Mouse (Mus musculus) kidney, embryonic 16.5 days (tissue): ENCODE measurements at regions not wholly inside any gene's neighbourhood (a gene's known extent, or its start where the extent isn't known, plus 50 kb on each side); places are given as distances from the start of the nearest gene placed in this dataset.

Experiments used
- ATAC-seq: fragments of 200-750 bp; cut with Nextera tagmentation; 2 replicates; pipeline ENCODE4 v1.8.0; 2017; ENCODE audit warnings: moderate TSS enrichment; ENCODE audit not compliant: low FRiP score, low TSS enrichment
- H3K27ac ChIP-seq: fragments of 300-500 bp; sonication (generic); 2 replicates; pipeline ENCODE4 v1.5.1; 2014; ENCODE audit warnings: low read length
- H3K27me3 ChIP-seq: fragments of 300-500 bp; sonication (generic); 2 replicates; pipeline ENCODE4 v1.6.1; 2014; ENCODE audit warnings: low read length, control low read depth, mixed read lengths; ENCODE audit not compliant: insufficient read depth
- H3K36me3 ChIP-seq: fragments of 300-500 bp; sonication (generic); 2 replicates; pipeline ENCODE4 v1.6.1; 2014; ENCODE audit warnings: low read length, control low read depth, mixed read lengths; ENCODE audit not compliant: insufficient read depth
- H3K4me1 ChIP-seq: fragments of 300-500 bp; sonication (generic); 2 replicates; pipeline ENCODE4 v1.6.1; 2014; ENCODE audit warnings: low read length, control low read depth, mixed read lengths; ENCODE audit not compliant: insufficient read depth
- H3K4me2 ChIP-seq: fragments of 300-500 bp; sonication (generic); replicated peaks from 2 replicates; pipeline ENCODE4 v1.6.1; 2014; ENCODE audit warnings: low read depth, low read length
- H3K4me3 ChIP-seq: fragments of 300-500 bp; sonication (generic); 2 replicates; pipeline ENCODE4 v1.5.1; 2014; ENCODE audit warnings: mild to moderate bottlenecking, low read length
- H3K9ac ChIP-seq: fragments of 300-500 bp; sonication (generic); replicated peaks from 2 replicates; pipeline ENCODE4 v1.6.1; 2014; ENCODE audit warnings: low read length
- H3K9me3 ChIP-seq: fragments of 300-500 bp; sonication (generic); 2 replicates; pipeline ENCODE4 v1.6.1; 2016; ENCODE audit warnings: low read length, control low read depth
- WGBS: fragments of 180-500 bp; shearing (Covaris S2); extraction: QIAGEN DNeasy Blood & Tissue Kit; methylation state at CpG from one replicate; pipeline ENCODE4 v1.1.7; 2014; 5-methylcytosine and 5-hydroxymethylcytosine counted together

GRCm38 (mm10) chr5:112634701-112635100 lies 57.7 kb upstream of the Sez6l start:
- 65% methylated on average over 3 of the region's 3 CpGs for WGBS
- H3K9ac ChIP-seq: no peak overlapping the region
- no peak overlapping the region for H3K4me3 ChIP-seq
- no peaks in the 10 kb centered on the region for H3K36me3 ChIP-seq
- ATAC-seq: no peak
- no peaks in the 10 kb centered on the region; the same call in 1 of the 2 replicates for H3K27me3 ChIP-seq
- H3K27ac ChIP-seq: no peak overlapping the region
- 0 out of 2 replicates have a peak, but pooled peaks cover 2% of the 10 kb centered on the region for H3K9me3 ChIP-seq
- no peak overlapping the region for H3K4me2 ChIP-seq
- 0 out of 2 replicates have a peak, but pooled peaks cover 4% of the 10 kb centered on the region for H3K4me1 ChIP-seq

- no peak overlapping the region for H3K9ac ChIP-seq
- 0 out of 2 replicates have a peak, but pooled peaks cover 7% of the 10 kb centered on the region for H3K4me1 ChIP-seq
- no peak overlapping the region for H3K4me2 ChIP-seq
- 0 out of 2 replicates have a peak, but pooled peaks cover 2% of the 10 kb centered on the region for H3K9me3 ChIP-seq
- ATAC-seq: peak; percentile 23; the same call in 1 of the 2 replicates
- H3K4me3 ChIP-seq: no peak overlapping the region
- H3K36me3 ChIP-seq: no peaks in the 10 kb centered on the region
- no peak overlapping the region for H3K27ac ChIP-seq
- H3K27me3 ChIP-seq: no peaks in the 10 kb centered on the region
- 25% methylated on average over 7 of the region's 7 CpGs for WGBS
These were observed 54.8 kb upstream of the Sez6l start for GRCm38 (mm10) chr5:112631766-112632165.

- no peak for ATAC-seq
- no peaks in the 10 kb centered on the region for H3K27me3 ChIP-seq
- 58% methylated on average over 2 of the region's 2 CpGs for WGBS
These were observed 52.7 kb upstream of the Sez6l start for GRCm38 (mm10) chr5:112629656-112630055.

GRCm38 (mm10) chr5:112628073-112628790 lies 51.2 kb upstream of the Sez6l start:
- H3K4me2 ChIP-seq: no peak overlapping the region
- WGBS: 22% methylated on average over 18 of the region's 18 CpGs
- H3K4me3 ChIP-seq: no peak overlapping the region
- no peaks in the 10 kb centered on the region for H3K27me3 ChIP-seq
- H3K9me3 ChIP-seq: 0 out of 2 replicates have a peak, but pooled peaks cover 2% of the 10 kb centered on the region
- H3K27ac ChIP-seq: no peak overlapping the region
- 0 out of 2 replicates have a peak, but pooled peaks cover 7% of the 10 kb centered on the region for H3K4me1 ChIP-seq
- no peak overlapping the region for H3K9ac ChIP-seq
- ATAC-seq: no peak
- H3K36me3 ChIP-seq: no peaks in the 10 kb centered on the region

More at GRCm38 (mm10) chr5:112629656-112630055, 52.7 kb upstream of the Sez6l start:
- Histone ChIP-seq H3K36me3 (no peaks in the 10 kb centered on the region), H3K27ac (no peak overlapping the region), H3K4me1 (0 out of 2 replicates have a peak, but pooled peaks cover 7% of the 10 kb centered on the region), H3K4me2 (no peak overlapping the region), H3K9me3 (0 out of 2 replicates have a peak, but pooled peaks cover 2% of the 10 kb centered on the region), H3K4me3 (no peak overlapping the region), H3K9ac (no peak overlapping the region)

- WGBS: 68% methylated on average over 14 of the region's 14 CpGs
- no peak overlapping the region for H3K27ac ChIP-seq
- no peaks in the 10 kb centered on the region for H3K27me3 ChIP-seq
- 0 out of 2 replicates have a peak, but pooled peaks have one; percentile 32 for ATAC-seq
- 0 out of 2 replicates have a peak, but pooled peaks cover 2% of the 10 kb centered on the region for H3K9me3 ChIP-seq
- no peak overlapping the region for H3K9ac ChIP-seq
- H3K4me3 ChIP-seq: no peak overlapping the region
- no peaks in the 10 kb centered on the region for H3K36me3 ChIP-seq
- H3K4me2 ChIP-seq: no peak overlapping the region
- 0 out of 2 replicates have a peak, but pooled peaks cover 7% of the 10 kb centered on the region for H3K4me1 ChIP-seq
These were observed 50.3 kb upstream of the Sez6l start for GRCm38 (mm10) chr5:112627305-112627704.
